Mouse (Mus musculus) frontal cortex, adult 2 months (tissue): ENCODE measurements at regions not wholly inside any gene's neighbourhood (a gene's known extent, or its start where the extent isn't known, plus 50 kb on each side); places are given as distances from the start of the nearest gene placed in this dataset.

Experiments used
- DNase-seq, 2 experiments: peaks; one replicate each; pipeline ENCODE4 v3.0.0; 2022; ENCODE audit warnings: low spot score in 1 of 2; ENCODE audit errors: extremely low spot score in 1 of 2

GRCm38 (mm10) chr7:59080109-59080508 is 148.4 kb upstream of the Ube3a start:
- peak; percentile 19 to 75 for DNase-seq
